Mouse (Mus musculus) midbrain, embryonic 11.5 days (tissue): ENCODE measurements around the gene Vipas39. TPM values are rescaled to one million over a fixed set of nuclear protein-coding genes. Genes with fewer than 3 reads are reported as not detected.
"Not testable (repeated sequence)": the region's sequence is repeated elsewhere in the genome, so short reads cannot be mapped to it uniquely, and the experiment has no call there.

Source experiments
- ATAC-seq: fragments of 200-750 bp; cut with Nextera tagmentation; 2 replicates; pipeline ENCODE4 v1.8.0; 2017; ENCODE audit warnings: moderate TSS enrichment, moderate library complexity; ENCODE audit not compliant: low FRiP score
- DNase-seq: peaks from one replicate; pipeline ENCODE4 v3.0.0; 2015; ENCODE audit warnings: low spot score; ENCODE audit errors: missing footprints
- H3K27ac ChIP-seq: fragments of 300-500 bp; sonication (generic); 2 replicates; pipeline ENCODE4 v1.5.1; 2014; ENCODE audit warnings: low read depth, low read length
- H3K27me3 ChIP-seq: fragments of 300-500 bp; sonication (generic); 2 replicates; pipeline ENCODE4 v1.6.1; 2014; ENCODE audit warnings: mild to moderate bottlenecking, low read length, moderate library complexity, mixed read lengths; ENCODE audit not compliant: control insufficient read depth, insufficient read depth
- H3K36me3 ChIP-seq: fragments of 300-500 bp; sonication (generic); 2 replicates; pipeline ENCODE4 v1.6.1; 2014; ENCODE audit warnings: mild to moderate bottlenecking, low read length, moderate library complexity, mixed read lengths; ENCODE audit not compliant: control insufficient read depth, insufficient read depth
- H3K4me1 ChIP-seq: fragments of 300-500 bp; sonication (generic); 2 replicates; pipeline ENCODE4 v1.6.1; 2014; ENCODE audit warnings: low read length; ENCODE audit not compliant: control insufficient read depth, insufficient read depth
- H3K4me2 ChIP-seq: fragments of 300-500 bp; sonication (generic); 2 replicates; pipeline ENCODE4 v1.6.1; 2014; ENCODE audit warnings: mild to moderate bottlenecking, moderate library complexity
- H3K4me3 ChIP-seq: fragments of 300-500 bp; sonication (generic); 2 replicates; pipeline ENCODE4 v1.5.1; 2014; ENCODE audit warnings: low read depth, low read length
- H3K9ac ChIP-seq: fragments of 300-500 bp; sonication (generic); 2 replicates; pipeline ENCODE4 v1.6.1; 2014; ENCODE audit warnings: low read length
- H3K9me3 ChIP-seq: fragments of 300-500 bp; sonication (generic); 2 replicates; pipeline ENCODE4 v1.6.1; 2016; ENCODE audit warnings: low read length; ENCODE audit not compliant: control insufficient read depth
- WGBS: fragments of 180-500 bp; shearing (Covaris S2); extraction: QIAGEN DNeasy Blood & Tissue Kit; methylation state at CpG from one replicate; pipeline ENCODE4 v1.1.7; 2014; 5-methylcytosine and 5-hydroxymethylcytosine counted together
- polyA plus RNA-seq: library from polyadenylated mRNA; unstranded; fragments of >200 nt; fragmentation: Nextera tagmentation; extraction: Ambion mirVana; gene quantifications from 2 replicates; pipeline ENCODE4 v1.2.1, GENCODE M21; 2014

Vipas39 gene
- polyA plus RNA-seq, 1 experiment from 2014 or later = 59.6 TPM

DNA sequence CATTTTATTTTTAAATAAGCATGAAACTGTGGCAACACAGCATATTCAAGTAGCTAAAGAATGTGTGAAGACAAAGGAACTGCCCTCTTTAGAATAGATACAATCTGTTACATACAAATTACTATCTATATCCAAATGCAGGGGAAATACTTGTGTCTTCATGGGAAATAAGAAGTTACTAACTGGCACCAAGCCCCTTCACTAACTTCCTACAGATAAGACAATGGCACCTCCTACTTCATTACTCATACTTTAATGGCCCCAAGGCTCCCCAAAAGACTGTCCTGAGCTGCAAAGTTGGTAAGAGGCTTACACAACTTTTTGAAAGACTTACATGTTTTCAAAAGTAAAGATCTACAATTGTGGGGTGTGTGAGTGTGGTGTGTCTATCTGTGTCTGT lies 48.5 kb downstream of the Vipas39 start:
- no peak for ATAC-seq
- Histone ChIP-seq H3K4me3 (no peak overlapping the region), H3K9ac (no peak overlapping the region), H3K36me3 (no peaks in the 10 kb centered on the region), H3K27me3 (no peaks in the 10 kb centered on the region), H3K27ac (no peak overlapping the region), H3K9me3 (no peaks in the 10 kb centered on the region), H3K4me1 (no peaks in the 10 kb centered on the region), H3K4me2 (no peak overlapping the region)
- no peak for DNase-seq

DNA sequence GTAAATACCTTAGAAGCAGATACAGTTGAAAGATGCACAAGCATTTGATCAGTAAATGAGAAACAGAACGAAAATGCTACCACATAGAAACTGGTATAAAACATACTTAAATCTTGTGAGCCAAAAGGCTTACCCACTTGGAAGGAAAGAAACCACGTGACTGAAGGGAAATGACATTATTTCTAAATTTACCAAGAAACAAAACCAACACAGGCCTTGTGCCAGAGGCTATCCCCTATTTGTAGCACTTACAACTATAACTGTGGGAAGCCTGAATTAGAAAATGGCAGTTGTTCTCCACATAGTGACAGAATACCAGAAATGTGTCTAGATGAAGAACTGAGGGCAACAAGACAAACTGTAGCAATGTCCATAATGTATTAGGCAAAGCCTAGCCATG lies 50.0 kb downstream of the Vipas39 start:
- Histone ChIP-seq H3K4me3 (no peak overlapping the region), H3K4me1 (no peaks in the 10 kb centered on the region), H3K27me3 (no peaks in the 10 kb centered on the region), H3K4me2 (no peak overlapping the region), H3K9ac (no peak overlapping the region), H3K9me3 (no peaks in the 10 kb centered on the region), H3K27ac (no peak overlapping the region), H3K36me3 (no peaks in the 10 kb centered on the region)
- DNase-seq = no peak
- WGBS = 74% methylated on average over 2 of the region's 2 CpGs
- no peak for ATAC-seq

DNA sequence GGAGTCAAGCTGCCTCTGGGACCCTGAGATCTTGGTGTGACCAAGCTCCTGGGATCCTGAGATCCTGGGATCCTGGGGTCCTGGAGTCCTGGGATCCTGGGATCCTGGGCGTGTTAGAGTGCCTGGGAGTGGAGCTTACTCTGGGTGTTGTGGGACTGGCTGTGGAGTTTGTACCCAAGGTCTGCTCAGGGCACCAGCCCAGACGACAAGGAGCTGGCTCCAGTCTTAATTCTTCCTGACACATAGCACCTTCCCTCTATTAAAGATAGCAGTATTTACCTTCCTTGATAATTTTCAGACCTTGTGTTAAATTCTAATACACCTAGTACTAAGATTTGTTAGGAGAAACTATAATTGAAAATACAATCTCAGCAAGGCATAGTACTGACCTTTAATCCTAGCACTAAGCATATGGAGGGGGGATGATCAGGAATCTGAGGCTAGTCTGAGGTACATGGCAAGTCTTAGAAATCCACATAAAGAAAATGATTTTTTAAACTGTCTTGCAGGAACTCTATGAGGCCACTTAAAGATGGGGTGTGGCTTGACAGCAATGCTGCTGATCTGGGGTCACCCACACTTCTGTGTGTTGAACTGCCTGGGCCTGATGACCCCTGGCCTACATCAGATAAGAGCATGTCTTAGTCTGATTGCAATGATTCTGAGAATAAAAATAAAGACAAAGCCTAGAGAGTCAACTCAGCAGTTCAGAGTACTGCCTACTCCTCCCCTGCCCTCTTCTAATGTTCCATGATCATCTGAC lies 53.0 kb downstream of the Vipas39 start:
- Histone ChIP-seq H3K4me3 (no peak overlapping the region), H3K36me3 (no peaks in the 10 kb centered on the region), H3K4me2 (no peak overlapping the region), H3K27me3 (no peaks in the 10 kb centered on the region), H3K9me3 (no peaks in the 10 kb centered on the region), H3K4me1 (no peaks in the 10 kb centered on the region), H3K27ac (no peak overlapping the region), H3K9ac (no peak overlapping the region)
- ATAC-seq = no peak
- WGBS = 64% methylated on average over 2 of the region's 2 CpGs
- DNase-seq = no peak

DNA sequence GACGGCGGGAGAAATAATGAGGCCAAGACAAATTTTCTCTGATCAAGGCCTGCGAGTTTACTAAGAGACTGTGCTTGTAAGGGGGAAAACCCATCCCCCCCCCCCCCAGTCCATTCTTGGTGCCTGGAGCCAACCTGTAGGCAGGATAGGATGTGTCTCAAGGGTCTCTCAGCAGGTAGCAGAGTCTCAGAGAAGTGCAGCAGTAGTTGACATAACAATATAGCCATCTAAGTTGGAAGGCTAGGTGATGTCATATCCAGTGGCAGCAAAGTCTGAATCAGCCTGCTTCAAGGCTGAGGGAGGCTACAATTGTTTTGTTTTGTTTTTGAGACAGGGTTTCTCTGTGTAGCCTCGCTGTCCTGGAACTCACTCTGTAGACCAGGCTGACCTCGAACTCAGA lies 60.3 kb downstream of the Vipas39 start:
- H3K36me3 ChIP-seq, H3K9ac ChIP-seq, H3K27me3 ChIP-seq, ATAC-seq, H3K4me2 ChIP-seq, H3K4me1 ChIP-seq, DNase-seq, H3K9me3 ChIP-seq, H3K27ac ChIP-seq, H3K4me3 ChIP-seq: not testable (repeated sequence)
- WGBS = 90% methylated on average over 5 of the region's 5 CpGs

DNA sequence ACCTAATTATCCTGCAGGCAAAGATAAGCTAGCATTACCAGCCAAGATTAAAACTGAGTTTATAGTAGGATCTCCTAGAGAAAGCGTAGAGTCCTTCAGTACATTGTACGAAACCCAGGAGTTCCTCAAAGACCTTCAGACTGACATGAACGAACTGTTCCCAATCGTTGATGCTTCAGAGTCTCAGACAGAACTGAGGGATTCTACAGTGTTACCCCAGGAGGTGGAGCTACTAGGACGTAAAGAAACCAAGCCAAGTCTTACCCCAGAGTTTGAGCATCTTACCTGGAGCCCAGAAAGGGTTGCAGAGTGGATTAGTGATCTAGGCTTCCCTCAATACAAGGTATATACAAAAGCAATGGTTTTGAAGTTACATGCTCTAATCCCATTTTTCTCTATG lies 64.4 kb downstream of the Vipas39 start:
- Histone ChIP-seq H3K36me3 (no peaks in the 10 kb centered on the region), H3K9me3 (no peaks in the 10 kb centered on the region), H3K4me2 (no peak overlapping the region), H3K9ac (no peak overlapping the region), H3K4me1 (peaks cover 8% of the 10 kb centered on the region), H3K27me3 (no peaks in the 10 kb centered on the region), H3K27ac (no peak overlapping the region), H3K4me3 (no peak overlapping the region)
- ATAC-seq (no peak), DNase-seq (no peak)
- 71% methylated on average over 5 of the region's 5 CpGs for WGBS

DNA sequence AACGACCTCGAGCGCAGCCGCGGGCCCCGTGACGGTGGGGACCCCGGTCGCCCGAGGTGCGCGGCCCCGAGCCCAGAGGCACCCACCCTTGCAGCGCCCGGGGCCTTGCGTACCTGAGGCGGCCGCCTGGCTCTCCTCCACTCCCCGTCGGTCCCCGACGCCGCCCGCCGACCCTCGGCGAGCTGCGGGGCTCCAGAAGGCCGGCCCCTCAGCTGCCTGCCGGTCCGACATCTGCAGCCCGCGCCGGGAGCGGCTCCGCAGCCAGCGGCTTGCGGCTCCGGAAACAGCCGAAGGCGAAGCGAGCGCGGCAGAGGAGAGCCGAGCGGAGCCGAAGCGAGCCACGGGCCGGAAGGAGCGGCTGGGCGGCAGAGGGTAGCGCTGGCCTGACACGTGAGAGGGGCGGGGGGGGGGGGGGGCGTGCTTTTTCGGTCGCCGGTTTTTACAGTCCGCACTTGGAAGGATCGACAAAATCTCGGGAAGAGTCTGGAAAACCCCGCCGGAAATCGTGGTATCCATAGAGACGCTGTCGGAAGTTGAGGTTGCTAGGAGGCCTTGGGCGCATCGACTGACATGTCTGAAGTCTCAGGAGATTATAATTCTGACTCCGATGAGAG lies 66.0 kb downstream of the Vipas39 start, which contains the start of gene Tmed8:
Tmed8 (minus strand) TSS at position 482 of the 614 bp plus-strand sequence.
- H3K4me2 ChIP-seq = peak within 1 kb of the TSS; percentile 86
- H3K27ac ChIP-seq = peak within 1 kb of the TSS; percentile 80
- peak; percentile 95 for ATAC-seq
- H3K4me1 ChIP-seq = peaks cover 8% of the 10 kb centered on the region
- no peaks in the 10 kb centered on the region for H3K36me3 ChIP-seq
- H3K9ac ChIP-seq = peak within 1 kb of the TSS; percentile 90
- H3K4me3 ChIP-seq = peak within 1 kb of the TSS; percentile 81
- H3K27me3 ChIP-seq = no peaks in the 10 kb centered on the region
- DNase-seq = peak; percentile 98
- under 1% methylated on average over 65 of the region's 70 CpGs for WGBS
- no peaks in the 10 kb centered on the region for H3K9me3 ChIP-seq

DNA sequence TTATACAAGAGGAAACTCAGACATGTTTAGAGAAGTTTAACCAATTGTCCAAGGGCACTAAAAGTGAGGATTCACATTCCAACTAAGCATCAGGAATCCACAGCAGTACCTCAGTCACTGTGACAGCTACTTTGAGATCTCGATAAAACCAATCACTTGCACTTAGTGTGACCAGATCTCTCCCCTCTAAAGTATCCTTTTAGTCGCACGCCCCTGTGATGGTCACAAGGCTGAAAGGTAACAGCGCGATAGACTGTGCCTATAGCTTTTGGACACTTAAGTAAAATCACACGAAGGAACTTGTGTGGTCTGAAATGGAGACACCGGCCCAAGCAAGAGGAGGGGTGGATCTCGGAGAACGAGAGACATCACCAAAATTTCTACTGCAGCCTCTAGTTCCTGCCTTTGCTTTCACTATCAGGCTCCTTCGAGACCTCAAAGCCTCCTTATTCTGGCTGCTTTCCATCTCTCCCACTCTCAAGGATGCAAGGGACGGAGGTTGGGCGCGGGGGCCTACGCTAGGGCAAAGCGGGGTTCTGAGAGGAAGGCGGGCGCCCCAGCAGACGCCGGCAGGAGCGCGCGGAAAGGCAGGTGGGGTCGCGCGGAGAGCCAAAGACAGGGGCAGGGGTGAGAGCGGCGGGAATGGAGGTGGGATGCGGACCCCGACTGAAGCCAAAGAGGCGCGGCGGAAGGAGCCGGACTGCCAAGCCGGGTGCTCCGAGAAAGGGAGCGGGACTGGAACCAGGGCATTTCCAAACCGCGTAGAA lies 66.7 kb downstream of the Vipas39 start, which contains the start of gene Samd15:
Samd15 (plus strand) TSS at position 518 of the 767 bp plus-strand sequence.
- DNase-seq (peak; percentile 96), ATAC-seq (no peak; the same call in 1 of the 2 replicates)
- peaks cover 8% of the 10 kb centered on the region for H3K4me1 ChIP-seq
- H3K36me3 ChIP-seq = no peaks in the 10 kb centered on the region
- WGBS = under 1% methylated on average over 37 of the region's 38 CpGs
- H3K27ac ChIP-seq = peak within 1 kb of the TSS; percentile 80
- H3K27me3 ChIP-seq = no peaks in the 10 kb centered on the region
- H3K4me2 ChIP-seq = peak within 1 kb of the TSS; percentile 86
- peak within 1 kb of the TSS; percentile 90 for H3K9ac ChIP-seq
- H3K4me3 ChIP-seq = peak within 1 kb of the TSS; percentile 81
- no peaks in the 10 kb centered on the region for H3K9me3 ChIP-seq

DNA sequence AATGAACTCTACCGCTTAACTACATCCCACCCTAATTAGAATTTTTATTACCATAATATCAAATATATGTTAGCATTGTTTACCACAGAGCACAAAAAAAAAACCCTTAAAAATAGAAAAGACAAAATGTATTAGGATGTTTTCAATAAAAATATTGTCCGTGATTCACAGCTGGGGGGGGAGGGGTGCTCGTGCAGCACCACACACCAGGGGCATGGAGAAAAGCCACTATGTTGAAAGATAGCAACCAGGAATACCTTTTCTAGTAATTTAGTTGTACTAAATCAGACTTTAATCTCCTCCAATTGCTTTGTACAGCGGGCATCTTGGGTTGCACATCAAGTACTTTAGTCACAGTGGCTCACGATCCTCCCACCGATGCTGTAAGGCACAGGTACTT lies 67.3 kb downstream of the Vipas39 start:
- H3K27me3 ChIP-seq = no peaks in the 10 kb centered on the region
- peak overlapping the region; percentile 90; the same call in 1 of the 2 replicates for H3K9ac ChIP-seq
- WGBS = 45% methylated on average over 6 of the region's 6 CpGs
- no peaks in the 10 kb centered on the region for H3K36me3 ChIP-seq
- H3K4me2 ChIP-seq = peak overlapping the region; percentile 86
- H3K9me3 ChIP-seq = no peaks in the 10 kb centered on the region
- H3K4me3 ChIP-seq = peak overlapping the region; percentile 81
- H3K4me1 ChIP-seq = peaks cover 8% of the 10 kb centered on the region
- H3K27ac ChIP-seq = no peak overlapping the region
- no peak for ATAC-seq
- no peak for DNase-seq

DNA sequence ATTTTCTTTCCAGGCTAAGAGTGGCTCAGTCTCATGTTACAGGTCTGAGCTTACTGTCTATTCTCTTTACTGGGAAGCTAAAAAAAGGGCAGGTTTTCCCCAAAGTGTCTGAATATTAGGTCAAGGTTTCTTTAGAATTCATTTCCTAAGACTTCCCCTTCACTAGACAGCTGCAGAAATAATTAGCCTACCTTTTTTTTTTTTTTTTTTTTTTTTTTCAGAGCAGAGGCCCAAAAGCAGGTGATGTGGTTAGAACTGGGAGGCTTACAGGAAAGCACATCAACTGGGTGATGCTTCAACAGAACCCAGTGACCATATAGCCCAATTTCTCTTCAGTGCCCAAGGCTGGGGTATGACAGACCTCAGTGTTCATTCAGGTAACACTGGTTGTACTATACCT lies 69.7 kb downstream of the Vipas39 start:
- Histone ChIP-seq H3K36me3 (no peaks in the 10 kb centered on the region), H3K27me3 (no peaks in the 10 kb centered on the region), H3K27ac (no peak overlapping the region), H3K4me3 (no peak overlapping the region), H3K4me2 (no peak overlapping the region), H3K9me3 (no peaks in the 10 kb centered on the region), H3K4me1 (peaks cover 8% of the 10 kb centered on the region), H3K9ac (no peak overlapping the region)
- DNase-seq (no peak), ATAC-seq (no peak)
